Mouse (Mus musculus) CH12.LX (cell line): ENCODE measurements around the gene Sept9. TPM values are rescaled to one million over a fixed set of nuclear protein-coding genes. Genes with fewer than 3 reads are reported as not detected.

Experiments used
- DNase-seq: peaks from one replicate; pipeline ENCODE4 v3.0.0-alpha.2; 2013; ENCODE audit errors: extremely low read depth
- H3K27ac ChIP-seq: 2 replicates; pipeline ENCODE4 v1.5.1; 2012; ENCODE audit warnings: low read depth, mild to moderate bottlenecking, control low read depth, moderate library complexity; ENCODE audit not compliant: insufficient read depth
- H3K27me3 ChIP-seq: replicated peaks from 2 replicates; pipeline ENCODE3; 2012; ENCODE audit warnings: inconsistent platforms
- H3K36me3 ChIP-seq, 2 experiments: replicated peaks in 1 of 2; 2 replicates each; pipeline versions ENCODE3 to v1.6.1; 2012; ENCODE audit warnings: inconsistent platforms in 1 of 2, low read length in 1 of 2, mild to moderate bottlenecking in 1 of 2, mixed read lengths in 1 of 2, moderate library complexity in 1 of 2; ENCODE audit not compliant: control insufficient read depth in 1 of 2, insufficient read depth in 1 of 2
- H3K4me1 ChIP-seq, 2 experiments: 2 replicates each; pipeline ENCODE4 v1.6.1; 2012; ENCODE audit warnings: inconsistent platforms in 1 of 2, moderate library complexity in 1 of 2; ENCODE audit not compliant: insufficient read depth in 2 of 2, control insufficient read depth in 1 of 2
- H3K4me2 ChIP-seq: 2 replicates; pipeline ENCODE4 v1.6.1; 2012; ENCODE audit warnings: low read depth, mild to moderate bottlenecking, control low read depth; ENCODE audit not compliant: poor library complexity, insufficient read depth, severe bottlenecking
- H3K4me3 ChIP-seq, 3 experiments: fragments of 150-350 bp in 1 of 3; sonication (generic) in 1 of 3; replicated peaks in 1 of 3; 2 replicates each; pipeline versions ENCODE3 to v1.5.1; 2011 to 2012; ENCODE audit warnings: low read depth in 2 of 3, low read length in 2 of 3, mild to moderate bottlenecking in 2 of 3, moderate library complexity in 2 of 3, control low read depth in 1 of 3, improper control_type of control experiment in 1 of 3, inconsistent platforms in 1 of 3, mixed read lengths in 1 of 3; ENCODE audit not compliant: poor library complexity in 1 of 3
- H3K79me2 ChIP-seq: replicated peaks from 2 replicates; pipeline ENCODE4 v1.6.1; 2012; ENCODE audit warnings: mild to moderate bottlenecking, moderate library complexity; ENCODE audit not compliant: control insufficient read depth, poor library complexity, insufficient read depth, severe bottlenecking; ENCODE audit errors: extremely low read depth
- H3K9ac ChIP-seq: 2 replicates; pipeline ENCODE4 v1.6.1; 2012; ENCODE audit warnings: low read depth, mild to moderate bottlenecking, control low read depth, moderate library complexity; ENCODE audit not compliant: insufficient read depth
- H3K9me3 ChIP-seq: replicated peaks from 2 replicates; pipeline ENCODE3; 2012; ENCODE audit warnings: low read length, inconsistent platforms, mixed read lengths
- BHLHE40 ChIP-seq: IDR thresholded peaks from 2 replicates; pipeline ENCODE4 v1.6.1; 2011; ENCODE audit warnings: mild to moderate bottlenecking, low read depth, low read length, improper control_type of control experiment
- HCFC1 ChIP-seq: IDR thresholded peaks from 2 replicates; pipeline ENCODE4 v1.6.1; 2012; ENCODE audit warnings: low read depth, mild to moderate bottlenecking, inconsistent platforms, low read length, improper control_type of control experiment
- JUND ChIP-seq: conservative IDR thresholded peaks from 2 replicates; pipeline ENCODE4 v1.6.1; 2011; ENCODE audit warnings: low read depth, low read length, improper control_type of control experiment
- MAX ChIP-seq: IDR thresholded peaks from 2 replicates; pipeline ENCODE4 v1.6.1; 2011; ENCODE audit warnings: low read length, improper control_type of control experiment
- MEF2A ChIP-seq: IDR thresholded peaks from 2 replicates; pipeline ENCODE4 v1.6.1; 2014; ENCODE audit warnings: low read depth, mild to moderate bottlenecking, inconsistent platforms, low read length, improper control_type of control experiment, borderline replicate concordance
- MXI1 ChIP-seq: IDR thresholded peaks from 2 replicates; pipeline ENCODE4 v1.6.1; 2011; ENCODE audit warnings: mild to moderate bottlenecking, low read depth, low read length, improper control_type of control experiment
- MYC ChIP-seq: IDR thresholded peaks from 2 replicates; pipeline ENCODE4 v1.6.1; 2011; ENCODE audit warnings: low read depth, mild to moderate bottlenecking, improper control_type of control experiment, low read length
- POLR2A ChIP-seq: IDR thresholded peaks from 2 replicates; pipeline ENCODE4 v1.6.1; 2011; ENCODE audit warnings: low read depth, mild to moderate bottlenecking, improper control_type of control experiment, low read length
- RAD21 ChIP-seq: IDR thresholded peaks from 2 replicates; pipeline ENCODE4 v1.6.1; 2011; ENCODE audit warnings: low read depth, mild to moderate bottlenecking, low read length, improper control_type of control experiment, moderate library complexity
- RCOR1 ChIP-seq: conservative IDR thresholded peaks from 2 replicates; pipeline ENCODE4 v1.6.1; 2012; ENCODE audit warnings: low read depth, mild to moderate bottlenecking, inconsistent platforms, low read length, improper control_type of control experiment
- SIN3A ChIP-seq: IDR thresholded peaks from 2 replicates; pipeline ENCODE4 v1.6.1; 2012; ENCODE audit warnings: low read length, improper control_type of control experiment, inconsistent platforms
- TCF12 ChIP-seq: IDR thresholded peaks from 2 replicates; pipeline ENCODE4 v1.6.1; 2014; ENCODE audit warnings: low read depth, mild to moderate bottlenecking, inconsistent platforms, low read length, improper control_type of control experiment
- UBTF ChIP-seq: IDR thresholded peaks from 2 replicates; pipeline ENCODE4 v1.6.1; 2012; ENCODE audit warnings: low read depth, mild to moderate bottlenecking, inconsistent platforms, low read length, improper control_type of control experiment, moderate library complexity
- USF1 ChIP-seq: IDR thresholded peaks from 2 replicates; pipeline ENCODE4 v1.6.1; 2014; ENCODE audit warnings: low read depth, mild to moderate bottlenecking, inconsistent platforms, low read length, improper control_type of control experiment
- USF2 ChIP-seq: conservative IDR thresholded peaks from 2 replicates; pipeline ENCODE4 v1.6.1; 2011; ENCODE audit warnings: low read depth, low read length, improper control_type of control experiment
- ZMIZ1 ChIP-seq: IDR thresholded peaks from 2 replicates; pipeline ENCODE4 v1.6.1; 2012; ENCODE audit warnings: low read depth, mild to moderate bottlenecking, inconsistent platforms, low read length, improper control_type of control experiment
- ZNF384 ChIP-seq: IDR thresholded peaks from 2 replicates; pipeline ENCODE4 v1.6.1; 2012; ENCODE audit warnings: low read depth, low read length, improper control_type of control experiment, inconsistent platforms
- dilution Hi-C: fragments of 300-500 bp; cut with MboI; formaldehyde crosslinking; loops from 2 replicates; pipeline ENCODE4 v1.14.3; 2020; ENCODE audit warnings: low sequenced_read_pairs; ENCODE audit not compliant: extremely low pct_unique_long_range_greater_than_20kb, extremely low pct_ligation_motif_present
- in situ Hi-C: fragments of 300-500 bp; cut with MboI; formaldehyde crosslinking; loops from 3 replicates; pipeline ENCODE4 v1.14.3; 2019; ENCODE audit warnings: low sequenced_read_pairs, low pct_ligation_motif_present, low pct_unique_long_range_greater_than_20kb, mixed read lengths
- polyA plus RNA-seq: library from polyadenylated mRNA; unstranded; fragments of >175 nt; gene quantifications from 2 replicates; pipeline ENCODE4 v1.2.1, GENCODE M21; 2012; ENCODE audit warnings: low read depth; ENCODE audit not compliant: insufficient read length
- total RNA-seq, 2 experiments: library from RNA; depleted of rRNA; stranded (reverse); fragments of 300-350 nt in 1 of 2; fragments of >200 nt in 1 of 2; gene quantifications; 2 replicates each; pipeline ENCODE4 v1.2.3; 2012 to 2014

The Sept9 gene
- total and polyA plus RNA-seq, 3 experiments, result 47.6 to 128 (median 110) TPM

DNA sequence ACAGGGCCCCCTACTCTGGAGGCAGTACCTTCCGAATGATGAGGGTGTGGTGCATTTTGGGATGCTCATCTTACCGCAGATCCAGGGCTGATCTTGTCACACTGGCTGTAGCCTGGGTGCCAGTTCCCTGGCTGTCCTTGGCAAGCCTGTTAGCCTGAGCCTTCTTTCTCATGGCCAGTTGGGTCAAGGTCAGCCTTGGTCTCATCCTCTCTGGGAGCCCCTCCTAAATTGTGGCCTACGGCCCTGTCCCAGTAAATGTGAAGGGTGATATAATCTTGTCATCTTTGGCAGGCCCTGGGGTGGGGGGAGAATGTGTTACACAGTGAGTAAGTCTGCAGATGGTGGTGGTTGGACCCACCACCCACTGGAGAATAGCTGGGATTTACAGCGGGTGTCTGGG is 147.8 kb downstream of the Sept9 start:
- H3K4me2 ChIP-seq, result no peak overlapping the region
- H3K9me3 ChIP-seq, result peaks cover 5% of the 10 kb centered on the region
- 0 out of 2 replicates have a peak overlapping the region, but pooled peaks have one; percentile 95 for H3K27ac ChIP-seq
- no peak overlapping the region for H3K4me3 ChIP-seq
- dilution Hi-C loops (no loop called here), in situ Hi-C loops (no loop called here)
- DNase-seq, result no peak
- no peak overlapping the region for H3K9ac ChIP-seq
- peaks cover 17 to 40% of the 10 kb centered on the region in 2 experiments for H3K36me3 ChIP-seq
- H3K4me1 ChIP-seq, result peaks cover 68 to 93% of the 10 kb centered on the region in 2 experiments
- TF ChIP-seq JUND (no peak), RCOR1 (no peak), ZNF384 (no peak), BHLHE40 (no peak)
- no peaks in the 10 kb centered on the region for H3K27me3 ChIP-seq
- H3K79me2 ChIP-seq, result peaks cover 38% of the 10 kb centered on the region

DNA sequence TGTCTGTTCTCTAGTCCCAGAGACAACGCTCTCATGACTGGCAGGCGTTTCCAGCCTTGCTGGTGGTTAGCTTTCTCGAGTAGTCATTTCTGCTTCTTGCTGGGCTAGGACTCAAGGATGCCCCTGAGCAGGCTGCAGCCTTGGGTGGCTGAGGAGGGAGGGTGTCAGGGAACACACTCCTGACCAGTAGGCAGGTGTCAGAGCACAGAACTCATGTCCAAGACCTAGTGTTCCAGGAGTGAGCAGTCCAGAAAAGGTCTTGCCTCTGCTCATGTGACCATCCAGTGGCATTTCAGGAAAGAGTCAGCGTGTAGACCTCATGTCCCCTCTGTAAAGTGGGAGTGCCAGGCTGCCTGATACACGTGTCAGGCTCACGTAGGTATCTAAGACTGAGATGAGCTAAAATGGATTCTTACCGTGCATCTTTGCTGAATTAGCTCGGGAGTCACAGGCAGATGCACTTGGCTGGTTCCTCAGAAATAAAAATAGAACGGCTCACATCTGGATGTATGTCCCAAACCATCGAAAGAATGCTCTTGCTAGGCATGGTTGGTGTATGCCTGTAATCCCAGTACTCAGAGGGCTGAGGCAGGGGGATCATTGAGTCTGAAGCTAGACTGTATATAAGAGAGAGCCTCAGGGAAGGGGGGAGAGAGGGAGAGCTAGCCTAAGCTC is 149.1 kb downstream of the Sept9 start:
- Histone ChIP-seq H3K9me3 (peaks cover 6% of the 10 kb centered on the region), H3K79me2 (peaks cover 30% of the 10 kb centered on the region), H3K36me3 (peaks cover 27 to 42% of the 10 kb centered on the region in 2 experiments), H3K9ac (peak overlapping the region; percentile 62), H3K27ac (peak overlapping the region; percentile 95), H3K4me2 (peak overlapping the region; percentile 89; the same call in 1 of the 2 replicates), H3K4me3 (no peak overlapping the region), H3K4me1 (peaks cover 65 to 96% of the 10 kb centered on the region in 2 experiments), H3K27me3 (no peaks in the 10 kb centered on the region)
- TF ChIP-seq SIN3A, result peak; percentile 15; the same call in 1 of the 2 replicates
- peak; percentile 63; the same call in 1 of the 2 replicates for TF ChIP-seq MYC
- TF ChIP-seq MAX, result peak; percentile 73
- no peak for TF ChIP-seq RAD21
- TF ChIP-seq JUND, result 0 out of 2 replicates have a peak, but pooled peaks have one; percentile 26
- no peak for TF ChIP-seq ZMIZ1
- peak; percentile 71 for TF ChIP-seq BHLHE40
- TF ChIP-seq MXI1, result peak; percentile 51; the same call in 1 of the 2 replicates
- TF ChIP-seq USF1, result no peak
- peak; percentile 71 for TF ChIP-seq TCF12
- TF ChIP-seq POLR2A, result 0 out of 2 replicates have a peak, but pooled peaks have one; percentile 16
- no peak for TF ChIP-seq HCFC1
- peak; percentile 55; the same call in 1 of the 2 replicates for TF ChIP-seq UBTF
- peak; percentile 73 for TF ChIP-seq MEF2A
- peak; percentile 24 for TF ChIP-seq USF2
- in situ Hi-C loops, result no loop called here
- dilution Hi-C loops, result no loop called here
- DNase-seq, result peak; percentile 56
